Mouse (Mus musculus) heart, postnatal 0 days (tissue): Measurements from ENCODE around the gene Spsb2. TPM values are rescaled to one million over a fixed set of nuclear protein-coding genes. Genes with fewer than 3 reads are reported as not detected.

Experiments used
- ATAC-seq: fragments of 200-750 bp; cut with Nextera tagmentation; 2 replicates; pipeline ENCODE4 v1.8.0; 2017; ENCODE audit warnings: low read depth, moderate number of reproducible peaks, moderate library complexity; ENCODE audit not compliant: insufficient read depth
- DNase-seq: peaks from one replicate; pipeline ENCODE4 v3.0.0-alpha.2; 2016; ENCODE audit warnings: low spot score
- H3K27ac ChIP-seq: fragments of 300-500 bp; sonication (generic); 2 replicates; pipeline ENCODE4 v1.5.1; 2014; ENCODE audit warnings: low read depth, mild to moderate bottlenecking
- H3K27me3 ChIP-seq: fragments of 300-500 bp; sonication (generic); 2 replicates; pipeline ENCODE4 v1.6.1; 2014; ENCODE audit warnings: low read length, mixed read lengths; ENCODE audit not compliant: control insufficient read depth, insufficient read depth
- H3K36me3 ChIP-seq: fragments of 300-500 bp; sonication (generic); replicated peaks from 2 replicates; pipeline ENCODE4 v1.6.1; 2014; ENCODE audit warnings: low read length, mixed read lengths; ENCODE audit not compliant: control insufficient read depth, insufficient read depth
- H3K4me1 ChIP-seq: fragments of 300-500 bp; sonication (generic); 2 replicates; pipeline ENCODE4 v1.6.1; 2014; ENCODE audit warnings: antibody characterized with exemption; ENCODE audit not compliant: control insufficient read depth, insufficient read depth
- H3K4me2 ChIP-seq: fragments of 300-500 bp; sonication (generic); 2 replicates; pipeline ENCODE4 v1.6.1; 2014; ENCODE audit warnings: low read depth, mild to moderate bottlenecking, low read length, moderate library complexity
- H3K4me3 ChIP-seq: fragments of 300-500 bp; sonication (generic); 2 replicates; pipeline ENCODE4 v1.5.1; 2014; ENCODE audit warnings: low read depth, low read length
- H3K9ac ChIP-seq: fragments of 300-500 bp; sonication (generic); replicated peaks from 2 replicates; pipeline ENCODE4 v1.6.1; 2014; ENCODE audit warnings: low read depth, low read length, mixed read lengths
- H3K9me3 ChIP-seq: fragments of 300-500 bp; sonication (generic); replicated peaks from 2 replicates; pipeline ENCODE4 v1.6.1; 2016; ENCODE audit warnings: low read length; ENCODE audit not compliant: control insufficient read depth
- CTCF ChIP-seq: IDR thresholded peaks from 2 replicates; pipeline ENCODE4 v1.5.1; 2016; ENCODE audit warnings: antibody characterized with exemption, control low read depth, low read depth
- EP300 ChIP-seq: IDR thresholded peaks from 2 replicates; pipeline ENCODE4 v1.6.1; 2016; ENCODE audit warnings: antibody characterized with exemption, low read depth
- WGBS: fragments of 180-500 bp; shearing (Covaris S2); extraction: QIAGEN DNeasy Blood & Tissue Kit; methylation state at CpG from one replicate; pipeline ENCODE4 v1.1.7; 2014; 5-methylcytosine and 5-hydroxymethylcytosine counted together
- polyA plus RNA-seq: library from polyadenylated mRNA; unstranded; fragments of >200 nt; fragmentation: Nextera tagmentation; extraction: Ambion mirVana; gene quantifications from 2 replicates; pipeline ENCODE4 v1.2.1, GENCODE M21; 2015
- total RNA-seq: library from RNA; depleted of rRNA; stranded (reverse); fragments of >200 nt; gene quantifications from 2 replicates; pipeline ENCODE4 v1.2.3, GENCODE M21; 2014; ENCODE audit warnings: low replicate concordance

Gene Spsb2
- total and polyA plus RNA-seq, 2 experiments from 2014 or later: 5.9 to 7.0 TPM

DNA sequence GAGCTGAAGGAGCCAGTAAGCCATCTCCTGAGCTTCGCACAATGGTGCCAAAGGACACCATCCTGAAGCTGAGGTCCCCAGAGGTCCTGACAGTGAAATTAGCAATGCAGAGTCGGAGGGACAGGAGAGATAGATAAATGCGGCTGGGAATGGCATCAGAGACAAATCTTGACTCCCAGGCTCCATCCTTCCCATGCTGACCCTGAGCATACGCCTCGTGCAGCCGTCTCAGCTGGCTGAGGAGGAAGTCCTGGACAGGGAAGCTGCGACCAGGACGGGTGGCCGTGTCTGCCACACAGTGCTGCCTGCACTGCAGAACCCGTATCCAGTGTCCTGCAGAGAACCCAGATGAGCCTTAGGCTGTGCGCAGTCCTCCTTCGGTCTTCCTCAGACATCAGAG, 46.2 kb downstream of the Spsb2 start:
- Histone ChIP-seq H3K9ac (no peak overlapping the region), H3K4me3 (no peak overlapping the region), H3K4me1 (peaks cover 7% of the 10 kb centered on the region), H3K36me3 (no peaks in the 10 kb centered on the region), H3K27me3 (peaks cover 19% of the 10 kb centered on the region), H3K9me3 (no peaks in the 10 kb centered on the region), H3K27ac (no peak overlapping the region), H3K4me2 (no peak overlapping the region)
- 51% methylated on average over 12 of the region's 12 CpGs for WGBS
- ATAC-seq: no peak
- TF ChIP-seq CTCF (no peak), EP300 (no peak)
- DNase-seq: no peak

DNA sequence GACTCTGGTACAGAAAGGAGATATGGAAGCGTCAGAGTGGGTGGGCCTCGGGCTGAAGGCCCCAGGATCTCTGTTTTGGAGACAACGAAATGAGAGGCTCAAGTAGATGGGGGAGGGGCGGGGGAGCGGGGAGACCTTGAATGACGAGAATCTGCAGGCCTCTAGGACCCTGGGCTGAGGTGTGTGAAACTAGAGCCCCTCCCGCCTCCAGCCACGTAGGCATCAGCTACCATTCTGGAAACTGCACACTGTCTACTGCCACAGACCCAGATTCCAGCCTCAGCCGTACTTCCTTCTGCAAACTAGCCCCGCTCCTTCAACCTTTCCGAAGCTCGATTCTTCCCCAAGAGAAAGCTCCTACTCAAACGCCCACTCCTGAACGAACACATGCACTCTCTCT, 47.9 kb downstream of the Spsb2 start:
- no peaks in the 10 kb centered on the region for H3K9me3 ChIP-seq
- H3K9ac ChIP-seq: no peak overlapping the region
- H3K36me3 ChIP-seq: no peaks in the 10 kb centered on the region
- H3K4me1 ChIP-seq: peaks cover 7% of the 10 kb centered on the region
- peaks cover 21% of the 10 kb centered on the region for H3K27me3 ChIP-seq
- TF ChIP-seq CTCF (no peak), EP300 (no peak)
- peak overlapping the region; percentile 93 for H3K4me2 ChIP-seq
- WGBS: 19% methylated on average over 14 of the region's 14 CpGs
- H3K4me3 ChIP-seq: peak overlapping the region; percentile 64
- no peak for ATAC-seq
- DNase-seq: no peak
- no peak overlapping the region for H3K27ac ChIP-seq

DNA sequence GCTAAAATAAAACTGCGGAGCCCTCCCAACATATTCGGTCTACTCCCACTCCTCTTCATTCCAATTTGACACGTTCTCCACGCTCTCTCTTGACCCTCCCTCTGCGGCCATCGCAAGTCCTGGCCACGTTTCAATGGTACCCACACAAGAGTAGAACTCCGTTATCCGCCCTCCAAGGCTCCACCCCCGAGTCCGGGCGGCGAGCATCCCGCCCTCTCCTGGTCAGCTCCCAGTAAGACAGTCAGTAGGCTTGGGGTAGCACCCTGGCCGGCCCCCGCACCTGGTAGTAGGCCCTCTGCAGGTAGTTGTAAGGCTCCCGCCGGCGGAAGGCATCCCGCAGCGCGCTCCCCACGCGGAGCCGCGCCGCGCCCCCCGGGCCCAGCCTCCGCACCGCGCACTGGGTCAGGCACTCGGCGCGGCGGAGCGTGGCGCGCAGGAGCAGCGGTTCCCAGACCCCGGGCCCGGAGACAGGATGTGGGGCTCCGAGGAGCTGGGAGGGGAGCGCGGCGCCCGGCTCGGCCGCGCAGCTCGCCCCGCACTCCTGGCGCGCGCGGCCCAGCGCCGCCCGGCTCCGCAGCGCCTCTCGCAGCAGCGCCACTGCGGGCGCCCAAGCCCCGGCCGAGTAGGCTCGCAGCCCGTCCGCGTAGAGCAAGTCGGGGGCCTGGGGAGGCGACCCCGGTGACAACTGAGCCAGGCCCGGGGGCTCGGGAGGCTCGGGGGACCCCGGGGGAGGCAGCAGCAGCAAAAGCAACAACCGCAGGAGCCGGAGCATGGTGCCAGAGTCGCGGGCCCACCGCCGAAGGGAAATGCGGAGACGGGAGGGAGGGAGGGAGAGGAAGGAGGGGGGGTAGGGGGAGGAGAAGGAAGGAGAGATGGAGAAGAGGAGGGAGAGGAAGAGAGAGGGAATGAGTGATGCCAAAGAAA, 48.7 kb downstream of the Spsb2 start, which contains the start of gene P3h3:
Gene P3h3, minus strand, starts transcription at position 837 of the 924 bp plus-strand sequence.
- under 1% methylated on average over 75 of the region's 86 CpGs for WGBS
- peak within 1 kb of the TSS; percentile 86 for H3K27ac ChIP-seq

DNA sequence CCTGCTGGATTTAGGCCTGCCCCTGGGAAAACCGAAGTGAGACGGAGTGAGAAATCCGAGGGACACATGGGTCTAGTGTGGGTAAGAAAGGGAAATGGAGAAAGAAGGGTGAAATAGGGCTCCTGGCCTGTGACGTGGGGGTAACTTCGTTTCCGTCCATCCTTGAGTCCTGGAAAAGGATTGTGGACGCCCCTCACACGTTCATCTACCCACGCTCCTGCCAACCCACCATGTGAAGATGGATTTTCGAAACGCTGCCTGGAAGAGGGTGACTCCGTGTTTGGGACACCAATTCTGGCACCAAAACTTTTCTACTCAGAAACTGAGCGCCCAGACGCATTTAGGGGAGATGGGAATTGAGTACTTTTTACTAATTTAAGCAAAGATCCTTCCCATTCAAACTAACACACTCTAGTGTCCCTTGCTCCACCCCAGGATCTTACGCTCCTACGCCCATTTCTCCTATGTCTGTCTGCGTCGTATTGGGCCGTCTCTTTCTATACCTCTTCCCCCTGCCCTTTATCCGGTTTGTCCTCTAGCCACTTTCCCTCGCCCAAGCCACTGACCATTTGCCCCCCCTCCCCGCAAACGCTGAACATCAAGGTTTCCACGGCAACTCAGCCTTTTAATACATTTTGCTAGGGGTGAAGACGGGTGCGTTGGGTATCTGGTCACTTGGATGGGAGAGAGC, 49.5 kb downstream of the Spsb2 start:
- ATAC-seq (no peak), DNase-seq (no peak)
- H3K9me3 ChIP-seq: no peaks in the 10 kb centered on the region
- 34% methylated on average over 26 of the region's 26 CpGs for WGBS
- no peaks in the 10 kb centered on the region for H3K36me3 ChIP-seq
- peak overlapping the region; percentile 64 for H3K4me3 ChIP-seq
- H3K27me3 ChIP-seq: peaks cover 31% of the 10 kb centered on the region
- H3K4me1 ChIP-seq: peaks cover 10% of the 10 kb centered on the region
- peak overlapping the region; percentile 93 for H3K4me2 ChIP-seq
- TF ChIP-seq EP300 (no peak), CTCF (no peak)
- no peak overlapping the region for H3K9ac ChIP-seq
- H3K27ac ChIP-seq: peak overlapping the region; percentile 5; the same call in 1 of the 2 replicates

More for the DNA sequence above, 48.7 kb downstream of the Spsb2 start, which contains the start of gene P3h3:
- H3K4me1 ChIP-seq: peaks cover 7% of the 10 kb centered on the region
- TF ChIP-seq EP300: no peak
- peak; percentile 65 for TF ChIP-seq CTCF
- H3K27me3 ChIP-seq: peaks cover 25% of the 10 kb centered on the region
- no peaks in the 10 kb centered on the region for H3K9me3 ChIP-seq
- peak within 1 kb of the TSS; percentile 82 for H3K9ac ChIP-seq
- H3K4me3 ChIP-seq: peak within 1 kb of the TSS; percentile 64
- no peaks in the 10 kb centered on the region for H3K36me3 ChIP-seq
- ATAC-seq (peak; percentile 82), DNase-seq (peak; percentile 51)
- peak within 1 kb of the TSS; percentile 93 for H3K4me2 ChIP-seq

DNA sequence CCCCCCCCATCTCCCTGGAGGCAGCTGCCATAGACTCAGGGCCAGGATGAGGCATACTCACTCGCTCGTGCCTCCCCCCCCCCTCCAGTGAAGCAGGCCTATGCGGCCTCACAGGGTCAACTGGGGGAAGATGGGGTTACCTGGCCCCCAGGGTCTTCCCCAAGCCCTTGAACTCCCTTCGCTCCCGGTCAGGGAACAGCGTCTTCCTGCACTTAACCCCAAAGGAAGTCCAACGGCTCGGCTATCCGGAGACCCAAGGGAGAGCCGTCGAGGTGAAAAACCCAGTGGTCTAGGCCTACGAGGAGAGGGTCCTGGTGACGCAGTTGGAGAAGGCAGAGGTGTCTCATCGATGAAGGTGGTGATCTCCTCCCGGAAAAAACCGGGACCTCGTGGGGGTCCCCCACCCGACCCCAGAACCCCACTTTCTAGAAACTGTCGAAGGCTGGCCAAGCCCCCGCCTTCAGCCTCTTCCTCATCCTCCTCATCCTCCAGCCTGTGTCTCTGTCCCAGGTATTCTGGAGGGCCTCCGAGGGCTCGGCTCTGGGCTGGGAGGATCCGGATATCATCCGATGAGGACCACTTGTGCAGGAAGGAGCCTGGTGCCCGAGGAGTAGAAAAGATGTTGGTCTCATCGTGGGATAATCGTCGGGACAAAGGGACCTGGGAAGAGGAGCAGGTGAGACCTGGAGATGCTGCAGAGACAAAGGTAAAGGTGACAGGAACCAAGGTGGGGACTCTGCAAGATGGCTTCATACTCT, 50.3 kb downstream of the Spsb2 start:
- H3K4me1 ChIP-seq: peaks cover 16% of the 10 kb centered on the region
- no peaks in the 10 kb centered on the region for H3K9me3 ChIP-seq
- no peak overlapping the region for H3K4me3 ChIP-seq
- H3K9ac ChIP-seq: no peak overlapping the region
- WGBS: 66% methylated on average over 28 of the region's 28 CpGs
- ATAC-seq (no peak), DNase-seq (no peak)
- H3K27me3 ChIP-seq: peaks cover 33% of the 10 kb centered on the region
- no peaks in the 10 kb centered on the region for H3K36me3 ChIP-seq
- no peak overlapping the region; the same call in 1 of the 2 replicates for H3K4me2 ChIP-seq
- no peak overlapping the region for H3K27ac ChIP-seq
- TF ChIP-seq CTCF (no peak), EP300 (no peak)
